Mouse (Mus musculus): Measurements from ENCODE around the gene Maml1. TPM values are rescaled to one million over a fixed set of nuclear protein-coding genes. Genes with fewer than 3 reads are reported as not detected.

Maml1 gene
- polyA plus RNA-seq, 1 experiment from 2014 or later = 5.8 TPM

- Histone ChIP-seq H3K27me3 (replicated peaks; ENCODE audit: control insufficient read depth, insufficient read depth, low read length) (no peaks in the 10 kb centered on the region), H3K36me3 (ENCODE audit: control insufficient read depth, insufficient read depth, low read length) (no peaks in the 10 kb centered on the region), H3K9ac (ENCODE audit: low read length) (peak overlapping the region; percentile 21; the same call in 1 of the 2 replicates), H3K4me3 (ENCODE audit: low read depth, low read length) (no peak overlapping the region), H3K4me1 (ENCODE audit: control insufficient read depth, insufficient read depth, low read length) (peaks cover 8% of the 10 kb centered on the region), H3K4me2 (ENCODE audit: low read length) (no peak overlapping the region), H3K27ac (ENCODE audit: low read depth, low read length) (0 out of 2 replicates have a peak overlapping the region, but pooled peaks have one; percentile 14), H3K9me3 (replicated peaks; ENCODE audit: control insufficient read depth, low read length) (no peaks in the 10 kb centered on the region)
- DNase-seq (ENCODE audit: low spot score) (no peak), ATAC-seq (no peak)
- WGBS = 71% methylated on average over 11 of the region's 11 CpGs
Observed at GRCm38 (mm10) chr11:50212848-50213758, 79.0 kb downstream of the Maml1 start.

- no peak overlapping the region for H3K9ac ChIP-seq (ENCODE audit: low read length)
- H3K4me2 ChIP-seq (ENCODE audit: low read length) = no peak overlapping the region
- peaks cover 8% of the 10 kb centered on the region for H3K4me1 ChIP-seq (ENCODE audit: control insufficient read depth, insufficient read depth, low read length)
- 0 out of 2 replicates have a peak overlapping the region, but pooled peaks have one; percentile 14 for H3K27ac ChIP-seq (ENCODE audit: low read depth, low read length)
- H3K4me3 ChIP-seq (ENCODE audit: low read depth, low read length) = no peak overlapping the region
- no peaks in the 10 kb centered on the region for H3K9me3 ChIP-seq (replicated peaks; ENCODE audit: control insufficient read depth, low read length)
- whole genome bisulfite sequencing = 83% methylated on average over 3 of the region's 3 CpGs
- H3K36me3 ChIP-seq (ENCODE audit: control insufficient read depth, insufficient read depth, low read length) = peaks cover 7% of the 10 kb centered on the region
- ATAC-seq = no peak
- H3K27me3 ChIP-seq (replicated peaks; ENCODE audit: control insufficient read depth, insufficient read depth, low read length) = no peaks in the 10 kb centered on the region
- no peak for DNase-seq (ENCODE audit: low spot score)
Observed at GRCm38 (mm10) chr11:50212060-50212739, 79.9 kb downstream of the Maml1 start.

- no peak for ATAC-seq
- 94% methylated on average over 3 of the region's 3 CpGs for WGBS
- Histone ChIP-seq H3K9ac (ENCODE audit: low read length) (no peak overlapping the region), H3K4me3 (ENCODE audit: low read depth, low read length) (0 out of 2 replicates have a peak overlapping the region, but pooled peaks have one; percentile 90), H3K27ac (ENCODE audit: low read depth, low read length) (no peak overlapping the region), H3K9me3 (replicated peaks; ENCODE audit: control insufficient read depth, low read length) (no peaks in the 10 kb centered on the region), H3K4me2 (ENCODE audit: low read length) (peak overlapping the region; percentile 66), H3K27me3 (replicated peaks; ENCODE audit: control insufficient read depth, insufficient read depth, low read length) (no peaks in the 10 kb centered on the region), H3K4me1 (ENCODE audit: control insufficient read depth, insufficient read depth, low read length) (peaks cover 8% of the 10 kb centered on the region), H3K36me3 (ENCODE audit: control insufficient read depth, insufficient read depth, low read length) (peaks cover 14% of the 10 kb centered on the region)
- no peak for DNase-seq (ENCODE audit: low spot score)
Observed at GRCm38 (mm10) chr11:50211322-50212059, 80.6 kb downstream of the Maml1 start.

- H3K4me1 ChIP-seq (ENCODE audit: control insufficient read depth, insufficient read depth, low read length) = peaks cover 8% of the 10 kb centered on the region
- DNase-seq (ENCODE audit: low spot score) (peak; percentile 80), ATAC-seq (peak; percentile 83)
- H3K27me3 ChIP-seq (replicated peaks; ENCODE audit: control insufficient read depth, insufficient read depth, low read length) = no peaks in the 10 kb centered on the region
- WGBS = under 1% methylated on average over 48 of the region's 48 CpGs
- H3K9ac ChIP-seq (ENCODE audit: low read length) = peak within 1 kb of the TSS; percentile 95
- H3K9me3 ChIP-seq (replicated peaks; ENCODE audit: control insufficient read depth, low read length) = no peaks in the 10 kb centered on the region
- H3K4me2 ChIP-seq (ENCODE audit: low read length) = peak within 1 kb of the TSS; percentile 66
- peaks cover 23% of the 10 kb centered on the region for H3K36me3 ChIP-seq (ENCODE audit: control insufficient read depth, insufficient read depth, low read length)
- peak within 1 kb of the TSS; percentile 90 for H3K4me3 ChIP-seq (ENCODE audit: low read depth, low read length)
- peak within 1 kb of the TSS; percentile 96 for H3K27ac ChIP-seq (ENCODE audit: low read depth, low read length)
Observed at GRCm38 (mm10) chr11:50210505-50211151, 81.5 kb downstream of the Maml1 start, which contains the start of the genes Sqstm1 and Mgat4b. Gene Sqstm1, minus strand, starts transcription at chr11:50210827. Gene Mgat4b, plus strand, starts transcription at chr11:50210890.

- ATAC-seq = peak; percentile 96
- Histone ChIP-seq H3K36me3 (ENCODE audit: control insufficient read depth, insufficient read depth, low read length) (peaks cover 28% of the 10 kb centered on the region), H3K27me3 (replicated peaks; ENCODE audit: control insufficient read depth, insufficient read depth, low read length) (no peaks in the 10 kb centered on the region), H3K27ac (ENCODE audit: low read depth, low read length) (peak overlapping the region; percentile 96), H3K9me3 (replicated peaks; ENCODE audit: control insufficient read depth, low read length) (no peaks in the 10 kb centered on the region), H3K4me3 (ENCODE audit: low read depth, low read length) (peak overlapping the region; percentile 90), H3K4me2 (ENCODE audit: low read length) (peak overlapping the region; percentile 66), H3K9ac (ENCODE audit: low read length) (peak overlapping the region; percentile 95), H3K4me1 (ENCODE audit: control insufficient read depth, insufficient read depth, low read length) (peaks cover 8% of the 10 kb centered on the region)
- peak; percentile 95 for DNase-seq (ENCODE audit: low spot score)
- WGBS = under 1% methylated on average over 24 of the region's 24 CpGs
Observed at GRCm38 (mm10) chr11:50210101-50210504, 82.0 kb downstream of the Maml1 start.

GRCm38 (mm10) chr11:50208039-50208438, 84.1 kb downstream of the Maml1 start:
- peaks cover 8% of the 10 kb centered on the region for H3K4me1 ChIP-seq (ENCODE audit: control insufficient read depth, insufficient read depth, low read length)
- H3K36me3 ChIP-seq (ENCODE audit: control insufficient read depth, insufficient read depth, low read length) = peaks cover 49% of the 10 kb centered on the region
- no peaks in the 10 kb centered on the region for H3K9me3 ChIP-seq (replicated peaks; ENCODE audit: control insufficient read depth, low read length)
- no peaks in the 10 kb centered on the region for H3K27me3 ChIP-seq (replicated peaks; ENCODE audit: control insufficient read depth, insufficient read depth, low read length)
- ATAC-seq (no peak), DNase-seq (ENCODE audit: low spot score) (no peak)
- WGBS = 90% methylated on average over 5 of the region's 5 CpGs
- H3K4me2 ChIP-seq (ENCODE audit: low read length) = no peak overlapping the region
- H3K27ac ChIP-seq (ENCODE audit: low read depth, low read length) = no peak overlapping the region
- no peak overlapping the region for H3K9ac ChIP-seq (ENCODE audit: low read length)
- no peak overlapping the region for H3K4me3 ChIP-seq (ENCODE audit: low read depth, low read length)

- Histone ChIP-seq H3K9me3 (replicated peaks; ENCODE audit: control insufficient read depth, low read length) (no peaks in the 10 kb centered on the region), H3K4me2 (ENCODE audit: low read length) (no peak overlapping the region), H3K4me1 (ENCODE audit: control insufficient read depth, insufficient read depth, low read length) (peaks cover 8% of the 10 kb centered on the region), H3K27ac (ENCODE audit: low read depth, low read length) (no peak overlapping the region), H3K36me3 (ENCODE audit: control insufficient read depth, insufficient read depth, low read length) (peaks cover 56% of the 10 kb centered on the region), H3K4me3 (ENCODE audit: low read depth, low read length) (no peak overlapping the region), H3K9ac (ENCODE audit: low read length) (no peak overlapping the region), H3K27me3 (replicated peaks; ENCODE audit: control insufficient read depth, insufficient read depth, low read length) (no peaks in the 10 kb centered on the region)
- no peak for DNase-seq (ENCODE audit: low spot score)
- no peak for ATAC-seq
- 94% methylated on average over 14 of the region's 14 CpGs for WGBS
Observed at GRCm38 (mm10) chr11:50207344-50207743, 84.8 kb downstream of the Maml1 start.

GRCm38 (mm10) chr11:50206037-50206436, 86.1 kb downstream of the Maml1 start:
- no peak for ATAC-seq
- no peak overlapping the region for H3K4me3 ChIP-seq (ENCODE audit: low read depth, low read length)
- no peak overlapping the region for H3K9ac ChIP-seq (ENCODE audit: low read length)
- H3K9me3 ChIP-seq (replicated peaks; ENCODE audit: control insufficient read depth, low read length) = no peaks in the 10 kb centered on the region
- H3K27me3 ChIP-seq (replicated peaks; ENCODE audit: control insufficient read depth, insufficient read depth, low read length) = no peaks in the 10 kb centered on the region
- 91% methylated on average over 2 of the region's 2 CpGs for WGBS
- peaks cover 8% of the 10 kb centered on the region for H3K4me1 ChIP-seq (ENCODE audit: control insufficient read depth, insufficient read depth, low read length)
- no peak overlapping the region for H3K4me2 ChIP-seq (ENCODE audit: low read length)
- no peak for DNase-seq (ENCODE audit: low spot score)
- H3K36me3 ChIP-seq (ENCODE audit: control insufficient read depth, insufficient read depth, low read length) = peaks cover 69% of the 10 kb centered on the region
- H3K27ac ChIP-seq (ENCODE audit: low read depth, low read length) = no peak overlapping the region
